Mouse (Mus musculus): ENCODE data around the gene Pgf. TPM values are rescaled to one million over a fixed set of nuclear protein-coding genes. Genes with fewer than 3 reads are reported as not detected.

The Pgf gene
- total RNA-seq, 2 experiments from 2014 or later, result 0.43 to 2.1 TPM

DNA sequence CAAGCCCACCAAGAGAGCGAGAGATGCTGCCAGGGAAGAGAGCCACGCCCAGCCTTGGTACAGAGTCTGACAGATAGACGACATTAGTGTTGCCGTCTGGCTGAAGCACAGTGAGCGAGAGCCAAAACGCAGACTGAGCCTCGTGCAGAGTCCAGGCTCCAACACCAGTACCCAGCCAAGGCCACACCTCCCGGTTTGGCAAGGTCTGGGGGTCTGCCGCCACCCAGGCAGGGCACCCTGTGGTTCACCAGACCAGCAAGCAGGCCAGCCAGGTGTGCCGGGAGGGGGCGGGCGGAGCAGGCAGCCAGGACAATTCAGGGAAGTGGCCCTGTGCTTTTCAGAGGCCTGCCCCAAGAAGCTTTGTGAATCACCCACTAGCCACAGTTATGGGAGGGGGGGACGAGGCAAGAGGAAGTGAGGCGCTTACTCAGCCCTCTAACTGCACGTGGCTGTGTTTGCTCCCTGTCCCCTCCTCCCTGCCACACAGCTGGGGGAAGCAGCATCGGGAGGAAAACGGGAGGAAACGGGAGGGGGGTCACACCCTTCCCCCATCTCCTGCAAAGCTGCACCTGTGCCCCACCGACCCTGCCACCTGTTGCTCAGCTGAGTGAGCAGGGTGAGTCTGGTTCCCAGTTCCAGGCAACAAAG, 15.0 kb upstream of the Pgf start:
- DNase-seq, result no peak

DNA sequence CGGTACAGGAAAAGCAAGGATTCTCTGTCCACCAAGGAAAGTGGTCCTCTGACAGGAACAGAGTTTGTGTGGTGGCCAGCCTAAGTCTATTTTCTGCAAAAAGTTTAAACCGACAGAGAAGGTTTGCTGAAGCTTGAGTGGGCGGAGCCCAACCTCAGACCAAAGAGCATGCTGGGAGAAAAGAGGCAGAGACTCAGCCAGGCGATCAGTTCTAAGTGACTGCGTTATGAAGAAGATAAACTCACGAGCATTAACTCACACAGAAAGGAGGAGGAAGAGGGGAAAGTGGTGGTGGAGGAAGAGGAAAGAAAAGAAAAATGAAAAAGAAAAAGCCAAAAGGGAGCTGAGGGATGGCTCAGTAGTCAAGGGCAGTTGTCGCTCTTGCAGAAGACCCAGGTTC, 12.7 kb upstream of the Pgf start:
- DNase-seq, result no peak

DNA sequence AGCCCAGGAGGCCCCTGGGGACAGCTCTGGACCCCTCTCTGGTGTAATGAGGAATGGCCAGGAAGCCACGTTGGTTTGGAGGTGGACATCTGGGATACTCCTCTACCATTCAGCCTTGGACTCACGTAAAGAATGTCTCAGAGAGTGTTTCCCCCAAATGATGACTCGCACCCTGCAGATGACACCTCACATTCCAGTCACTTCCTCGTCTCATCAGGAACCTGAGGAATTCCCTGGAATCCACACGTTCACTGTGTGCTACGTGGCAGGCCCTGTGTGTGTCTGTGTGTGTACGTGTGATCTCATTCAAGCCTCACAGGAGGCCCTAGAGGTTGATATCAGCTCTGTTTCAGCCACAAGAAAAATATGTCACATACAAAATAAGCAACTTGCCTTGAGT, 8.8 kb upstream of the Pgf start:
- DNase-seq, result no peak

DNA sequence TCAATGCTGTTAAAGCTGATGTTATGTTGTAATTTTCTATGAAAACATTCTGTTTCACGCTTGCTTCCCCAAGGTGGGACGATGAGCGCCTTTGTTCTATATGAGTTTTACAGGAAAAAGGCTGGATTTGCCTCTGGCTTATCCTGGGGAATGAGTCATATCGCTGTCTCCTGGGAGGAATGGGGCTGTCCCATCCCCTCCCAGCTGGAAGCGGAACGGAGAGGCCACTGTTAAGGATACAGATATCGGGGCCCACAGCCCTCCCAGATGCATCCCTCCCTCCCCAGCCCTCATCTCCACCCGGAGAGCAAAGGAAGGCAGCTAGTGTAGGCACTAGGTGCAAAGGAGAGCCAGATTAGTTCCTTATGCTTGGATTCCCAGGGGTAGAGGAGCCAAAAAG, 8.2 kb upstream of the Pgf start:
- DNase-seq, result no peak

DNA sequence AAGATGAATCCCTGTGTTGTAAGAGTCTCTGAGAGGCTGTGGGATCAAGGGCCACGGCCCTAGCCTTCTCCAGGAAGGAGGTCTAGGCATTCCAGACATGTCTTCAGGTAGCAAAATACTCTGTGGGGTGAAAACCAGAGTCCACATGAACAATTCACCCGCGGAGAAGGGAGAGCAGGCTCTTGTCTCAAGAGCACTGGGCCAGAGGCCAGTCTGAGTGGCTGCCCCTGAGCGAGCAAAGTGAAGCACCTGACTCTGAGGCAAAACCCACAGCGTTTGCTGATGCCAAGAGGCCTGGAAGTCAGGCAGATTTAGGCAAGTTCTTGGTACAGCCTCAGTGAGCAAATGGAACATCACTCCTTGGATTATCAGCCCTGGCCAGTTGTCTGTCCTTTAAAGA, 6.5 kb upstream of the Pgf start:
- no peak for DNase-seq

DNA sequence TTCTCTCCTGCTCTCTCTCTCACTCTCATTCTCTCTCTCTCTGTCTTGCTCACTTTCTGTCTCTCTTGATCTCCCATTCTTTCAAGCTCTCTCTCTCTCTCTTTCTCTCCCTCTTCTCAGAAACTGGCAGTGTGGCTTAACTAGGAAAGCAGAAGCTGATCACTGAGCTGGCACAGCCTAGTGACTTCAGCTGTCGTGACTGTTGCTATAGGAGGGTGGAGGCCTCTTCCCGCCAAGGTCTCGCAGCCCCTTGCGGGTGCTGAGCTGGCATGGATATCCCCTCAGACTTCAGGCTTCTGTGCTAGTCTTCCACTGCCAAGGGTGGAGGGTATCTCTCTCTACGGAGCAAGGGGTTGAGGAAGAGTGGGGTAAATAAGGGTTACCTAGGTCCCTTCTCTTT, 5.3 kb upstream of the Pgf start:
- no peak for DNase-seq

DNA sequence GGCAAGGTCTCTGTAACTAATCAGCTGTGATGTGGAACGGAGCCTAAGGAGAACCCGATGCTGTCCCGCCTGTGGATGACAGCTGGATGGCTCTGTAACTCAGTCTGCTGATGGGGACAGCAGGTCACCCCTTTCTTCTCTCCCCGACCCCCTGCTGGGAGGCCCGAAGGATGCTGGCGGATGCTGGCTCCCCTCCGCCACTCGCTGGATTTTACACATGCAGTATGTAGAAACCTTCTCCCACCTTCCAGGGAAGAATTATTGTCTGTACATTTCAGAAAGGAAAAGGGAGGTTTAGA, 4.7 kb upstream of the Pgf start:
- DNase-seq, result no peak

DNA sequence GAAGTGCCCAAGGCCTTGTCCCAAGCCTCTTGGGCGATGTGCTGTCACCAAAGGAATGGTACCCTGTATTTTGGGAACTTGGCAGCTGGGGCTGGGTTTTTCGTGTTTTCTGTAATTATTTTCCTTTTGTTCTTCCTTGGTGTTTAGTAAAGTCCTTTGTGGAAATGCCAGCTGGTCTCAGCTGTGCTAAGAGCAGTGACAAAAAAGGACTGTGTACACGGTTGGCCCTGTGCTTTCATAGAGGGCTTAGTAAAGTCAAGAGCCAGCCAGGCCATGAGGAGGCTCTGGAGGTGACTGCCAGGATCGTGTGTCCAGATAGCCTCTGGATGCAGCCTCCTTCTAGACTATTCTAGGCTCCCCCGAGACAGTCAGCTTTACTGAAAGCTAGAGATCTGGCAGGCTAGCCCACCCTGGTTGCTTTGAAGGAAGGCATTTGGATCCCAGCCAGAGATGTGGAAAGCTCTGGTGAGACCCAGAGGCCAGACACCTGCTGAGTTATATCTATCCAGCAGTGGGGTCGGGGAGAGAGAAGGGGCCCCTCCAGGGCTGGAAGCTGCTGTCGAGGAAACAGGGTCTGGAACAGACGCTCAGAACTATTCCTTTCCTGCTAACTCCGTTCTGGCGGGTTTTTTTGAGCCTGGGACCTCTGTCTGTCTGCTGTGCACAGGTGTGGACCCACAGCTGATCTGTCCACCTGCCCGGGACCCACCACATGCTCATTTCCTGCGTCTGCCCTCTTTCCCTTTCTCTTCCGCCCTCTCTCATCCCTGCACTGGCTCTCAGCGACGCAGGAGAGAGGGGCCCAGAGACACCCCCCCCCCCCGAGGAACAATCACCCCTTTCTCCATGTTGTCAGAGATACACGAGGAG, 4.1 kb upstream of the Pgf start:
- DNase-seq, result no peak

DNA sequence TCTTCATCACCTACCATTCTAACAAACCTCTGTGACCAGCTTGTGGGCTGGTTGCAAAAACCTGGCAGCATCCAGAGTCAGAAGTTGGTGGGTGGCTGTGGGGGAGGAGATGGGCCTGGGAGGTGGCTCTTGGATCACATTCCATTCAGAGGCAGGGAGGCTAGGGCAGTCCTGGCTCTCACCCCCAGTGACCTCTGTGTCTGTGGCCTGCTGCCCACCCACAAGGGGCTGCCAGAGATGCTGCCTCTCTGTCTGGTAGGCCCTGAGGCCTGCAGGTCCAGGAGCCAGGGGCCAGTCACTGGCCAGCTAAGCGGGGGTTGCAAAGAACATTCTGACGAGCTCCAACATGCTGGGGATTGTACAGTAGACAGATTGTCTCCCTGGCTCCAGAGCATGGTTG, 704 bp upstream of the Pgf start:
- DNase-seq, result no peak

DNA sequence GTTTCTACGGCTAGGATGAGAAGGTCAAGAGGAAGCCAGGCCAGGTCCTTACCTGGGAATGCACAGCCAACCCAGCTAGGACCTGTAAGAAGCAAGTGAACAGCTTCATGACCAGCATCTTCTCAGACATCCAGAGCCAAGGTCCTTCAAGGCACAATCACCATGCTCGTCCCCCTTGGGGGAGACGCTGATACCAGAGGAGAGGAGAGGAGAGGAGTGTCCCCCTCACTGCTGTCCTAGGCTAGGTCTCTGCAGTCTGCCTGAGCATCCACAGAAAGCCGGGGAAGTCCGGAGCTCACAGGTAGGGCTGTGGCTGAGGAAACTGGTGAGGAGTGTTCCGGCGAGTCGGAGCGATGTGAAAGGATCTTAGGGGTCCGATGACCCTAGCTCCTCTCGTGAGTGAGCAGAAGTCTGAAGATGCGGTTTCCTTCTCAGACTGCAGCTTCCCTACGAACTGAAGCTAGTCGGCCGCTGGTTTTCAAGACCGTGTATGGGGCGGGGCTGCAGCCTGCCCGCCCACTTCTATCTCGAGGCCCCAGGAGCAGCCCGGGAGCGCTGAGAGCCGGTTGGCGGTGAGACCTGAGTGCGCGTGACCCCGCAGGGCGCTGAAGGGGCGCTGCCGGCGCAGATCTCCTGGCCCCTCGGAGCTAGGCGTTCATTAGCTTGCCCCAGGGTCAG, 605 bp downstream of the Pgf start:
- DNase-seq, result peak; percentile 53 to 68

DNA sequence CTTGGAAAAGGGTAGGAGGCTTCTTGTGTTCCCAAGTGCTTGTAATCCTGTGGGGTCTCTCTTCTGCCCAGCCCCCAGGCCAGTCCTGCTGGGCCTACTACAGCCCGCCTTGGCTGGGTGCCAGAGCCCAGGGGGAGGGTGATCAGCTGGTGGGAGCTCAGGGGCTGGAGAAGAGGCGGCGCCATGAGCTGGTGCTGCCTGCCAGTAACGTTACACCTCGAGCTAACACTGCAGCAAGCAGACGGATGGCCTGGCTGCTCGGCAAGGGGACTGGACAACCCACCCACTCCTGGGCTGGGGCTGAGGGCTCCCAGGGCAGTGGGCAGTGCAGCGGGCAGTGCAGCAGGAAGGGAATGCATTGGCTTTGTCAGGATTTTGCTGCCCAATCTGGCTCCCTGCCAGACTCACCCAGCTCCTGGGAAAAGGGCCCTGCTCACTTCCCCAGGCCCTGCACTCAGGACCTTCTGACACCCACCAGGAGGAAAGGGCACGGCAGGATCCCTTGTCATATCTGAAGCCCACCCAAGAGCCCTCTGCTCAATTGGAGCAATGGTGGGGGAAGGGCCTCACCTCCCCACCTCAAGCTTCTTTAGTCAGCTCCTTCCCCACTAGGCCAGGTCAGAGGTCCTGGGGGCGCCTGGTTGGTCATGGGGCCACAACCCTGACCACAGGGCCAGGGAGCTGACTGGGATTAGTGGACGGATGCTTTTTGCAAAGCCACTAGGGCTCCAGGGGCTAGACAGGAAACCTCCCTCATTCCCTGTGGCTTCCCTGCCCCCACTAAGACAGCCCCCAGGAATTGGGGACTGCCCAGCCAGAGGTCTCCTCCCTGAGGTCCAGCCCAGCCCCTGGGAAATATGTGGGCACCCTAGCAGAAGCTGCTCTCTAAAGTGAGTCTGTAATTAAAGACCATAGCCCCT, 1.4 kb downstream of the Pgf start:
- DNase-seq, result no peak

DNA sequence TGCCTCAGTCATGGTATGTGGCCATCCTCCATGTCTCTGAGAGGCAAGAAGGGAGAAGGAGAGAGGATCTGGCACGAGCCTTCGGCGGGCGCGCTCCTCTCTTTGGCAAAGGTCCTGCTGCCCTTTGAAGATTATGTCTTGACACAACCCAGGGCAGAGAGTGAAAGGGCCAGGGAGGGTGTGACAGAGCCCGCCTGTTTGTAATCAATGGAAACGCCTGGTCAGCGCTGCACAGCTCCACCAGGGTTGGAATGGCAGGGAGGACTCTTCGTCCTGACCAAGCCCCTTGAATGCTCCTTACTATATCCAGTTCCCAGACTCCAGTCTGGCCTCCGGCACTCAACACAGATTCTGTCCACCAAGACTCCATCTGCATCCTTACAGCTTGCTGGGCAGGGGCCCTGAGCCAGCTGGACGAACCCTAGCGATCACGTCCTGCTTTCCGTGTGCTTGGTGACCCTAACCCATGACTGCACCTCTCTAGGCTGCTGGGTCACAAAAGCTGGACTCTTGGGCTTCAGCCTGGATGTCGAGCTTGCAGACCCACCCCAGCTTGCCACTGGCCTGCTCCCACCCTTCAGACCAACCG, 2.4 kb downstream of the Pgf start:
- DNase-seq, result no peak

DNA sequence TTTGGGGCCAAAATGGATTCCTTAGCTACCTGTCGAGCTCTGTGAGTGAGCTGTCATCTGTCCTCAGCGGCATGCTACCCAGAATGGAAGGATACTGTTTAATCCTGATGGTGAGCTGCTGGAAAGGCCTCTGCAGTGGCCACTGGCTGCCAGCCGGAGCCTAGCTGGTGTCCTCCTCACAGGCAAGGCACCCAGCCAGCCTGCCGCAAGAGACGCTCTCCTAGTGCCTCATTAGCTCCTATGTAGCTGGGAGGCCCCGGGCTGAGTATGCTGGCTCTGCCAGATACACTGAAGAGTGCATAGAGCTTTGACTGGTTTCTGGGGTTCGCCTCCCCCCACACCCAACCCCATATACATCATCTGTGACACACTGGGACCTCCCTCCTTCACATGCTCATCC, 3.6 kb downstream of the Pgf start:
- DNase-seq, result no peak

DNA sequence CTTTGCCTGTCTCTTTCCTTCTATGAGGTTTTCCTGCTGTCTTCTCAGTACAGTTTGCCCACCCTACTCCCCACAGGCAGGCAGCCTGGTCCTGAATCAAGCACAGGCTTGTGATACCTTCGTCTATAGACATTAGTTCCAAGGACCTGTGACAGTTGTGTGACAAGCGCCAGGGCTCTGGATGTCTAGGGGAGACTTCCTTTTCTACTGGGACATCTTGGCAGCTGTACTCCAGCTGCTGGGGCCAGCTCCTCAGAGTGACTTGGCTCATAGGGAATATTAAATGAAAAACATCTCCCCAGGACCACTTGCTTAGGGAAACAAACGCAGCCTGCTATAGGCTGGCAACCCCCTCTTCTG, 6.7 kb downstream of the Pgf start:
- no peak for DNase-seq

DNA sequence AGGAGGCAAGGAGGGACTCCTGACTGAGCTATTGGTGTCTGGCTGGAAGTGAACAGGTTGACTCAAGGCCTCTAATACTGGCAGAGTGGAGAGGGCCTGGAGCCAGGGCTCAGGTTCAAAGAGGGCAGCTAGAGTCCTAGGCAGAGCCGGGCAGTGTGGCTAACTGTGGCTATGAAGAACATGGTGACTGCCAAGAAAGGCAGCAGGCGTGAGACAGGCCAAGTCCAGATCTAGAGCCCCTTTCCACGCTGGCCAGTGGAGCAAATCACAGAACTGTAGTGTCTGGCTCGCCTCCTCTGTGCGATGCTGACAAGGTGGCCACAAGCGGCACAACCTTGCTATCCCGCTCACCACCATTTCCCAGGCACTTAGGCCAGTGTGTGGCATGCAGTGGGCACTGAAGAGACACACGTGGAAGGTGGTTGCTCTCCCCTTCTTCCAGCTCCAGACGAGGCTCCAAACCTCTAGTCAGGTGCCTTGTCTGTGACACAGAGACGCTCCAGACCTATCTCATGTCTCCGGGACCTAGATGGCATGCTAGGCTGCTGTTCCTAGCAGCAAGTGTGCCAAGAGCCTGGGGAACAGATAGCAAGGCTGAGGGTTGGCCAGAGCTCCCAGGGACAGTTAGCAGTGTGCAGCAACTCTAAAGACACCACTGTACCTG, 7.2 kb downstream of the Pgf start:
- peak; percentile 22 to 40 for DNase-seq

DNA sequence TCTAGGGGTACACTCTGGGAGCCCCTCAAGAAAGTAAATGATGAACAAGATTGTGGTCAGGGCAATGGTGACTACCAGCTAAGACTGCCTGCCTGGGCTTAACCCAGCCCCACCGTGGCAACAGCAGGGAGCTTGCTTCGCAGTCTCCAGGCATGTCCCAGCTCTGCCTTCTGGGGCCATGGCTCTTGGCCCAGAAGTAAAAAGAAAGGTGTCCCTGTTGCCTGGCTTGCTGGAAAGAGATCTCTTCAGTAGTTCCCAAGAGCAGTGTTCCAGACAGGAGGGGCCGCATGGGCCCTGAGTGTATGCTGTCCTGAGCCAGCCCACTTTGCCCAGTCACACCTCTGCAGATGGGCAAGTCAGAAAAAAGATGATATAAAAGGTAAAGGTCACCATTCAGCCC, 7.7 kb downstream of the Pgf start:
- no peak for DNase-seq

DNA sequence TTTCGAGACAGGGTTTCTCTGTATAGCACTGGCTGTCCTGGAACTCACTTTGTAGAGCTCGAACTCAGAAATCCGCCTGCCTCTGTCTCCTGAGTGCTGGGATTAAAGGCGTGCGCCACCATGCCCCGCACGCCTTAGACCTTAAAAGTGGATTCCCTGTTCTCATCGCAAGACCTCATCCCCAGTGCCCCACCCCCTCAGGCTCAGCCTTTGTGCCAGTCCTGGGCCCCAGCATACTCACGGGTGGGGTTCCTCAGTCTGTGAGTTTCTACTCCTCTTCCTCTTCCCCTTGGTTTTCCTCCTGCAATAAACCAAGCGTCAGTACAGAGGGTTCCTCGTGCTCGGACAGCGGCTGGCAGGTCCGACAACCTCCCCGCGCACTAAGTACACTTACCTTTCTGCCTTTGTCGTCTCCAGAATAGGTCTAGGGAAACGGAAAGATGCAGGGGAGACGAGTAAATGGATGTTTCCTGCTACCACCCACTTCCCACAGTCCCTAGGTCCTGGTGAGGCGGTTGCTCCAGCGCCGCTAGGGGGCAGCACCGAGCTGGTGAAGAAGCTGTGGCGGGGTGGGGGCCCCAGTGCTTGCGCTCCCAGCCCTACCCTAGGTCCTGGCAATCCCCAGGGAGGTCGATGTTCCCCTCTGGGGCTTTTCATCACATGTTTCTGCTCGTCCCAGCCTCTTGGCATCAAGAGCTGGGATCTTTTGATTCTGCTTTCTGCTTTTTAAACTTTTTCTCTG, 8.3 kb downstream of the Pgf start:
- peak; percentile 87 to 94 for DNase-seq

DNA sequence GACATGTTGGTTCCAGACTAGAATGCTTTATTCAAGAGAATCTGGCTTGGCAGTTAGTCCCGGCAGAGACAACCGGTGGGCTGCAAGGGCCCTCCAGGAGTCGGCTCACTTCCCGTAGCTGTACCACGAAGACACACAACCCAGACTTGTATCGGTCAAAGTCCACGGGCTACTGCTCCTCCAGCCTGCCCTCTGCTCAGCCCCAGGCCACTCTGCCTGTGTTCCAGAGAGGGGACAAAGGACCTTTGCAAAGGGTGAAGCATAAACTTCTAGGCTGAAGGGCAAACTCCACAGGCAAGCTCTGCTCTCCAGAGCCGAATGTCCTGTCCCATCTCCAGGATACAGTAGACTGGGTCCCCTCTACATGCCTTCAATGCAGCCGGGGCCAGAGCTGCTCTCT, 11.0 kb downstream of the Pgf start:
- no peak for DNase-seq

DNA sequence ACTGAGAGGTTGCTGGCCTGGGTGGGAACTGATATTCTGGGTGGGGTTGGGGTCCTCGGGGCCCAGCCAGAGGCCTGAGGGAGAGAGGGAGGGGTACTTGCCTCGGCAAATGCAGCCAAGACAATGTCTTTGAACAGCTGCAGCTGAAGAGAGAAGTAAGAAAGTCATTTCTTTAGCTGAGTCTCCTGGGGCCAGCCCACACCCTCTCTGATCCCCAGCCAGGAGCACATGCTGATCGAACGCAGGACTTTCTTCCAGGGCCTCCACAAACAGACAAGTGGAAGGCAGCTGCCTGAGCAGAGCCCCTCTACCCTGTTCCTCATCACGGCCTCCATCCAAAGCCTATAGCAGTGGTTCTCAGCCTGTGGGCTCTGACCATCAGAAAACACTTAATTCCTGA, 12.6 kb downstream of the Pgf start:
- DNase-seq, result no peak

DNA sequence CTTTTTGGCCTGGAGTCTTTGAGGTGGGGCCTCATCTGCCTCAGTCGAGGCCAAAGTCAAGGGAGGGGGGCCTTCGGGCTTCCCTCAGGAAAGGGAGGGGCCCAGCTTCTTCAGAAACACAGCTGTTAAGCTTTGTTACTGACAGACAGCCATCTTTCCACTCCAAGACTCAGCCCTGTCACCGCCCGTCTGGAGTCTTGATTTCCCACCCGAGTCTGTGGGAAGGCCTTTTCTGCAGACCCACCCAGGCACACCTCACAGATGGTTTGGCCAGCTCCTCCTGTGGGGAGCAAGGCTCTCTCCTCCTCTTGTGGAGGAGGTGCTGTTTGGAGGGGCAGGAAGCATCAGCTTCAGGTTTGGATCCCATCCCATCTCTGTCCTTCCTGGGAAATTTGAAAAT, 18.0 kb downstream of the Pgf start:
- DNase-seq, result no peak

DNA sequence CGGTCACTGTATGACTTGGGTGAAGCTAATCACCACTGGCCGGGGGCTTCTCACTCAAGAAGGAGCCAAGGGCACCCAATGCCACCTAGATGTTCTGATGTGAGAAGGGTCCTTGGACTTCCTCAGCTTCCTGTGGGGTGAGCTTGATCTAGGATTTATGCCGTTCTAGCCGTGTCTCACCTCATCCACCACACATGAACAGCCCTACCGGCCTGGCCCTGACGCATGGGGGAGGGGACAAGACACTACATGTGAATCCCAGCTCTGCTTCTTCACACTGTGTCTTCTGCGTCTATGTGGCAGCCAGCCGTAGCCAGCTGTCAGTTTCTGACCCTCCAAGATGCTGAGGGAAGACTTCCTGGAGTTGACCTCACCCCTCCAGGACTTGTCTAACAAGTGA, 18.8 kb downstream of the Pgf start:
- no peak for DNase-seq
